Mouse (Mus musculus) ovary, postnatal 10 days (tissue): ENCODE measurements at regions not wholly inside any gene's neighbourhood (a gene's known extent, or its start where the extent isn't known, plus 50 kb on each side); places are given as distances from the start of the nearest gene placed in this dataset.

ENCODE experiments used
- DNase-seq: peaks from one replicate; pipeline ENCODE4 v3.0.0; 2022; ENCODE audit warnings: low spot score

GRCm38 (mm10) chr10:98562297-98562912 is 351.8 kb upstream of the Atp2b1 start:
- no peak for DNase-seq

- DNase-seq = no peak
Observed at GRCm38 (mm10) chr10:98572782-98573536, 341.2 kb upstream of the Atp2b1 start.

GRCm38 (mm10) chr10:98577040-98577439 is 337.2 kb upstream of the Atp2b1 start:
- no peak for DNase-seq

GRCm38 (mm10) chr10:98584776-98585175 is 329.4 kb upstream of the Atp2b1 start:
- no peak for DNase-seq

- DNase-seq = no peak
Observed at GRCm38 (mm10) chr10:98589726-98590125, 324.5 kb upstream of the Atp2b1 start.

GRCm38 (mm10) chr10:98592154-98592553 is 322.1 kb upstream of the Atp2b1 start:
- no peak for DNase-seq

- DNase-seq = no peak
Observed at GRCm38 (mm10) chr10:98593910-98594309, 320.3 kb upstream of the Atp2b1 start.

- DNase-seq = no peak
Observed at GRCm38 (mm10) chr10:98608221-98608941, 305.8 kb upstream of the Atp2b1 start.

GRCm38 (mm10) chr10:98610708-98611107 is 303.5 kb upstream of the Atp2b1 start:
- no peak for DNase-seq

- no peak for DNase-seq
Observed at GRCm38 (mm10) chr10:98611707-98612360, 302.4 kb upstream of the Atp2b1 start.

- DNase-seq = no peak
Observed at GRCm38 (mm10) chr10:98618736-98619525, 295.3 kb upstream of the Atp2b1 start.

GRCm38 (mm10) chr10:98624103-98624502 is 290.1 kb upstream of the Atp2b1 start:
- DNase-seq = no peak

- DNase-seq = no peak
Observed at GRCm38 (mm10) chr10:98624681-98625321, 289.4 kb upstream of the Atp2b1 start.

GRCm38 (mm10) chr10:98628191-98628590 is 286.0 kb upstream of the Atp2b1 start:
- no peak for DNase-seq

GRCm38 (mm10) chr10:98629248-98629647 is 285.0 kb upstream of the Atp2b1 start:
- DNase-seq = no peak

GRCm38 (mm10) chr10:98637759-98638611 is 276.2 kb upstream of the Atp2b1 start:
- DNase-seq = no peak

- DNase-seq = no peak
Observed at GRCm38 (mm10) chr10:98645681-98646122, 268.5 kb upstream of the Atp2b1 start.

GRCm38 (mm10) chr10:98646311-98646999 is 267.8 kb upstream of the Atp2b1 start:
- no peak for DNase-seq

GRCm38 (mm10) chr10:98648710-98649245 is 265.4 kb upstream of the Atp2b1 start:
- no peak for DNase-seq
